Mouse (Mus musculus): ENCODE measurements around the gene Fmo5. TPM values are rescaled to one million over a fixed set of nuclear protein-coding genes. Genes with fewer than 3 reads are reported as not detected.

Fmo5 gene
- total RNA-seq, 2 experiments from 2014 or later = 3.2 to 3.6 TPM

GRCm38 (mm10) chr3:97667093-97667675 is 38.6 kb downstream of the Fmo5 start:
- intact Hi-C loops (cut with DNase I) = no loop called here

DNA sequence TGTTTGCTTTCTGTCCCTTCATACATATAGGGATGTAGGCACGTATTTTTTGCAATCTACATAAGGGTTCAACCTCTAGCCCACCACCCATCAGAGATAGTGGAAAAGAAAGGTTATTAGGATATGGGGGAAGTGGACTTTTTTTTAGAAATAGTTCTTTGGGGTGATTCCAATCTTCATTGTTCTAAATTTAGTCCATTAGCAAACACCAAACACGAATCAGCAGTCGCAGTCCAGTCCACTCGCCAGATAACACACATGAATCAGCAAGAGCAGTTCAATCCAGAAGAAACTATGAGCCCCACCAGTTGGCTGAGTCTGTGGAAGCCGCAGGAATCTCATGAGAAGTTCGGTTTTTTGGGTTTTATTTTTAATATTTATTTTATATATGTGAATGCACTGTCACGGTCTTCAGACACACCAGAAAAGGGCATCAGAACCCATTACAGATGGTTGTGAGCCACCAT is 46.1 kb downstream of the Fmo5 start, which contains the start of gene Gm17651:
TSS of gene Gm17651 (minus strand) at position 51 of the 467 bp plus-strand sequence.
- DNase-seq (ENCODE audit: low spot score in 2 of 2) = no peak
- intact Hi-C loops (cut with DNase I) = loop anchor here (10.0 kb wide), 1 partner anchor 1150 kb away; the partner anchor contains the start of gene Hfe2

More at GRCm38 (mm10) chr3:97667093-97667675, 38.6 kb downstream of the Fmo5 start:
- no peak for DNase-seq (ENCODE audit: low spot score in 2 of 2)

DNA sequence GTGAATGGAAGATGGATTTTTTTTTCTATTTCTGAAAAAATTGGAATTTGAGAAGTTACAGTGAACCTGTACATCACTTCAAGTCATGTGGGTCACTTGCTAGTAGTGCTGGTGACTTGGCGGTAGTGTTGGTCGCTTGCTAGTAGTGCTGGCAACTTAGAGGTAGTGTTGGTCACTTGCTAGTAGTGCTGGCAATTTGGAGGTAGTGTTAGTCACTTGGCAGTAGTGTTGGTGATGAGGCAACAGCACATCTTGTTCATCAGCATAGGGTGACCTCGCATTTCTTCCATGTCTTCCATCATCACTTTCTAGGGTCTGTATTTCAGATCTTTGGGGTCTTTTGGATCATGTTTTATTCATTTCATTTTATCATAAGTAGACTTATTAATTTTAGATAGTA is 47.5 kb downstream of the Fmo5 start:
- intact Hi-C loops (cut with DNase I) = loop anchor here (10.0 kb wide), 1 partner anchor 1151 kb away; the partner anchor contains the start of gene Hfe2
- DNase-seq (ENCODE audit: low spot score in 2 of 2) = no peak

GRCm38 (mm10) chr3:97678416-97678815 is 49.8 kb downstream of the Fmo5 start:
- DNase-seq (ENCODE audit: low spot score in 2 of 2) = no peak
- intact Hi-C loops (cut with DNase I) = loop anchor here (10.0 kb wide), 1 partner anchor 1154 kb away; the partner anchor contains the start of gene Hfe2

DNA sequence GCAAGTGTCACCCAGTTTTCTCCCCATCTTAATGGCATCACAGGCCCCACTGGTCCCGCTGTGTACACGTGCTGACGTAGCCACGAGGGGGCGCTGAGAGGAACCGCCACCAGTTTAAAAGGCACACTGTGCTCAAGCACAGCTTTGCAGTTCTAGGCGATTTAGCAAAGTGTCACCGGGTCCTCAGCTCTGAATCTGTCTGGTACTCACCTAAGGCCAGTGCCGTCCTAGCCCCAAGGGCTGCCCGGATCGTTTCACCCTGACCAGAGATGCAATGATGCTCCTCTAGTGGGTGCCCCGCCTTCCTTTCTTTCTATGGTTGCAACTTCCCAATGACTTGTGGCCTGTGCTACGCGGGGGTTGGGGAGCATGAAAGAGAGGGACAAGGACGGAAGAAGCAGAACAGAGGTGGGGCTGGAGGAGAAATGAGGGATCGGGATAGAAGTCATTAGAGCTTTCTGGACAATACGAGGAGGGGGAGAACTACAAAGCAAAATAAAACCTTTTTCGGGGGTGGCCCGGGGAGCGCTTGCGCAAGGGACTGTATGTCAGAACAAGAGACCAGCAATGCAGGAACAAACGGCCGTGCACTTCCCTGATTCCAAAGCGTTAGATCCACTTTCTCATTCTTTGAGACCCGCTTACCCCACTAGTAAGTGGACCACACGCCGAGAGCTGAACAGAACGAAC is 52.2 kb downstream of the Fmo5 start:
- intact Hi-C loops (cut with DNase I) = loop anchor here (5.0 to 10.0 kb wide), 3 partner anchors 87 to 544 kb away; partner anchors contain the start of gene Reg4
- DNase-seq (ENCODE audit: low spot score in 2 of 2) = peak; percentile 73 to 78

GRCm38 (mm10) chr3:97681321-97682158 is 52.9 kb downstream of the Fmo5 start:
- peak; percentile 69 to 70 for DNase-seq (ENCODE audit: low spot score in 2 of 2)

GRCm38 (mm10) chr3:97682159-97682502 is 53.5 kb downstream of the Fmo5 start:
- no peak for DNase-seq (ENCODE audit: low spot score in 2 of 2)
- intact Hi-C loops (cut with DNase I) = loop anchor here (5.0 to 10.0 kb wide), 3 partner anchors 85 to 543 kb away; partner anchors contain the start of gene Reg4

More at GRCm38 (mm10) chr3:97681321-97682158, 52.9 kb downstream of the Fmo5 start:
- intact Hi-C loops (cut with DNase I) = loop anchor here (5.0 to 10.0 kb wide), 3 partner anchors 86 to 543 kb away; partner anchors contain the start of gene Reg4

- intact Hi-C loops (cut with DNase I) = loop anchor here (5.0 to 10.0 kb wide), 3 partner anchors 85 to 542 kb away; partner anchors contain the start of gene Reg4
- DNase-seq (ENCODE audit: low spot score in 2 of 2) = no peak
Observed at GRCm38 (mm10) chr3:97682576-97682975, 54.0 kb downstream of the Fmo5 start.

GRCm38 (mm10) chr3:97683560-97684195 is 55.1 kb downstream of the Fmo5 start:
- DNase-seq (ENCODE audit: low spot score in 2 of 2) = no peak
- intact Hi-C loops (cut with DNase I) = loop anchor here (5.0 to 10.0 kb wide), 3 partner anchors 84 to 541 kb away; partner anchors contain the start of gene Reg4

GRCm38 (mm10) chr3:97686372-97687117 is 57.9 kb downstream of the Fmo5 start:
- DNase-seq (ENCODE audit: low spot score in 2 of 2) = no peak
- intact Hi-C loops (cut with DNase I) = loop anchor here (10.0 kb wide), 1 partner anchor 538 kb away; the partner anchor contains the start of gene Reg4

DNA sequence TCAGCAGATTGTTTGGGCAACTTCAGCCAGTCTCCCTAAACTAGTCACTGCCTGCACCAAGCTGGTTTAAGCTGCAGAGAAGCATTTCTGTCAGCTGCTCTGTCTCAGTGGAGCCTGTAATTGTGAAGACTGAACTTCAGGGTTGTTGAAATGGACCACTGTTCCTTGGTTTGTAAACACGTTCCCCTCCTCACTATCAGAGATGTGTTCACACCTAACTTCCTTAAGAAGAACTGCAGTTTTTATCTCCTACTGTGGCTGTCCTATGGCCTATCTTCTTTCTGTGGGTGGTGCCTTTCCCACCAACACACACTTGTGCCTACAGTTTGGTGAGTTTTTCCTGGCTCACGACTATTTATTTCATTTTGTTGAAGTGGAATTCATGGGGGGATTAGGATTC is 60.7 kb downstream of the Fmo5 start:
- no peak for DNase-seq (ENCODE audit: low spot score in 2 of 2)
- intact Hi-C loops (cut with DNase I) = loop anchor here (10.0 kb wide), 1 partner anchor 536 kb away; the partner anchor contains the start of gene Reg4

- no peak for DNase-seq (ENCODE audit: low spot score in 2 of 2)
Observed at GRCm38 (mm10) chr3:97690590-97690989, 62.0 kb downstream of the Fmo5 start.

DNA sequence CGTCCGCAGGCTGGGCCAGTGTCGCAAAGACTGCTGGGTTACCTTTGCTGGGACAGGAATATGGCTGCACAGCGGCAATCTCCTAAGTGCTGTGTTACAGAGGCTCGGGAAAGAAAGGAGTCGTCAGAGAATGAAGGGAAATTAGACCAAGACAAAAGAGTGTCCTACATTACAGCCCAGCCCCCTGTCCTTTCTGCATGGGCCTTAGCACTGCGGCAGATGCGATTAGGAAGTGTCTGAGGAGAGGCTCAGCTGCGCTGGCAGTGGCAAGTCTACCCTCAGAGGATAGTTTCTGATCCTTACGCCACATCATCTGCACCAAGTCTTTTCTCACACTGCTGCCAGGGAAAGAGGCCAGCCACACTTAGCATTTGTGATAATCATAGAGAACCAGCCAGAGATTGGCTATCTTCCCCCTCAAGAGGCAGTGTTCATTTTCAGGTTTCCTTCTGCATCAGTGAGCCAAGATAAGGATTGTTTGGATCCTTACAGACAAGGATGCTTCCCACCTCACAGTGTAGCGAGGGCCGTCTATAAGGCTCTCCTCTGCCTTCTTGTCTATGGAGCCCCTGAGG is 62.9 kb downstream of the Fmo5 start:
- peak; percentile 34 to 44 for DNase-seq (ENCODE audit: low spot score in 2 of 2)
- intact Hi-C loops (cut with DNase I) = no loop called here

More at GRCm38 (mm10) chr3:97690590-97690989, 62.0 kb downstream of the Fmo5 start:
- intact Hi-C loops (cut with DNase I) = no loop called here

GRCm38 (mm10) chr3:97693806-97694205 is 65.2 kb downstream of the Fmo5 start:
- intact Hi-C loops (cut with DNase I) = no loop called here

GRCm38 (mm10) chr3:97696866-97697265 is 68.3 kb downstream of the Fmo5 start:
- no peak for DNase-seq (ENCODE audit: low spot score in 2 of 2)
- intact Hi-C loops (cut with DNase I) = loop anchor here (5.0 kb wide), 1 partner anchor 55 kb away; no protein-coding TSS in a partner anchor

More at GRCm38 (mm10) chr3:97693806-97694205, 65.2 kb downstream of the Fmo5 start:
- no peak for DNase-seq (ENCODE audit: low spot score in 2 of 2)

DNA sequence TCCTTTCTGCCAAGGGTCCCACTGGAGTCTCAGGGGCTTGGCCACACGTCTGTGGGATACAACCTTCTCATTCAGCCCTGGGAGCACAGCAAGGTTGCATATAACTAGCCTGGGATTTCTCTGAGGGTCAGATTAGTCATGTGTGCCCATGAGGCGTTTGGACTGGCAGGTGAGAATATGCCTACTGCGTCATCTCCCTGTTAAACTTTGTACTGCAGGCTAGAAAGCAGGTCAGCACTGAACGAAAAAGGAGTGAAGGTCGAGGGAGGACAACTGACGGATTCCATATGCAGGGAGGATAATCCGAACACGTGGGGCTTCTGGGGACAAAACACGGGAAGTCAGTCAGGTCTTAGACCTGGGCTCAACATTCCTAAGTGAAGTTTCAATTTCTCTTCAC is 68.7 kb downstream of the Fmo5 start:
- no peak for DNase-seq (ENCODE audit: low spot score in 2 of 2)
- intact Hi-C loops (cut with DNase I) = loop anchor here (5.0 kb wide), 1 partner anchor 55 kb away; no protein-coding TSS in a partner anchor

- DNase-seq (ENCODE audit: low spot score in 2 of 2) = no peak
- intact Hi-C loops (cut with DNase I) = loop anchor here (5.0 kb wide), 1 partner anchor 53 kb away; no protein-coding TSS in a partner anchor
Observed at GRCm38 (mm10) chr3:97699061-97699460, 70.5 kb downstream of the Fmo5 start.

DNA sequence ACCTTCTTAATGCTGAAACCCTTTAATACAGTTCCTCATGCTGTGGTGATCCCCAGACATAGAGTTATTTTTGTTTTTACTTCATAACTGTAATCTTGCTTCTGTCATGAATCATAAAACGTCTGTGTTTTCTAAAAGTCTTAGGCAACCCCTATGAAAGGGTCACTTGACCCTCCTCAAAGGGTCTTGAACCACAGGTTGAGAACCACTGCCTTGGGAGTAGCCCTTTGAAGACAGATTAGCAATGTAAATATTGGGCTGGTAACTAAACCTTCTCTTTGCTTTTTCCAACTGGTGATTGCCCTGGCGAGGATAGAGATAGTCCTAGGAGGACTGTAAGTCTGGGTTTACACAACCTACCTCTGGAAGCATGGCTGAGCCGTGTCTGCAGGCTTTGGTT is 72.6 kb downstream of the Fmo5 start:
- intact Hi-C loops (cut with DNase I) = no loop called here
- DNase-seq (ENCODE audit: low spot score in 2 of 2) = no peak

Measured in left cerebral cortex, postnatal 36 days (tissue).